Mouse (Mus musculus) 416B (cell line): ENCODE data around the gene Ptrh1.

Source experiments
- DNase-seq: peaks from one replicate; pipeline ENCODE4 v3.0.0; 2011; ENCODE audit warnings: low read depth

Gene Ptrh1

DNA sequence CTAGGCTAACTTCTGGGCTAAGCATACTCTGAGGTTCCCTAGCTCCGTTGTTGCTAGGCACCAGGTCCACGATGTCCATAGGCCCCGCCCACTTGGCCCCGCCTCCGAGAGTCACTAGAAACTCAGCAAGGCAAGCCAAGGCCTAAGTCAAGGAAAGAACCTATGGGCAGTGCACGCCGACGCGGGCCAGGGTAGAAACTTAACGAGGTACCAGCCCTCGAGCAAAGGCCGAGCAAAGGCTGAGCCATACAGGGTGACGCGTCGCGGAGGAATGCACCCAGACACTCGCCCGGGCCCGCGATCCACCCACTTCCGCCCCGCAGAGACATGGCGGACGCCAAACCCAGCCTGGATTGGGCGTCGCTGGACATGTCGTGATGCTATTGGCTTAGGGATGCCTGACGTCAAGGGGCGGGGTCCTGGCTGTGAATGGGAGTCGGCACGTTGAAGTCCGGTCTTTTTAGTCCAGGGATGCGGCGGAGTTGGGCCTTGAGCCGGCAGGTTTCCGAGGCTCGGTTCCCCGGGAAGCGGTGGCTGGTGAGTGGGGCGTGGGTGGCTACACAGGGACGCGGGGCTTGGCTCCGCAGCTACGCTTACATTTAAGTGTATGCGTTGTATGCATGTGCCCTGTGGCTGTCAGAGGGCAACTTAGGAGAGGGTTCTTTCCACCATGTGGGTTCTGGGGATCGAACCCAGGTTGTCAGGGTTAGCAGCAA is at the start of gene Ptrh1, which contains the start of gene Ttc16:
TSS of gene Ptrh1 (plus strand) at position 428 of the 716 bp plus-strand sequence.
TSS of gene Ttc16 (minus strand) at position 275 of the 716 bp plus-strand sequence.
- peak; percentile 98 for DNase-seq

DNA sequence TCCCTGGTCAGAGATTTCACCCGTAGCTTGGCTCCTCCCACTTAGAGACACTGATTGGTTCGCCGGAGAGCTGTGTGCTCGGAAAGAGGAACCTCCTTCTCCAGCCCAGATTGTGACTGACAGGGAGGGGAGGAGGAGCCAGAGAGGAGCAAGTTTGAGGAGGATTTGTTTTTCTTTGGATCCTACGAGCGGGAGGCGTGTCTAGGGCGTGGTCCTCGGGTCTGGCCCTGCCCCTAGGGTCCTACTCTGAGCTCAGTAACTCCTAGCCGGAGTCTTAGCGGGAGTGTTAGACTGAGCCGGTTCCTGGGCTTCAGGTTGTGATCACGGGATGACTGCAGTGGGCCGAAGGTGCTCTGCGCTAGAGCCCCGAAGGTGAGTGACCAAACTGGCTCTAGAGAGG is 48.2 kb upstream of the Ptrh1 start:
- DNase-seq: peak; percentile 99

DNA sequence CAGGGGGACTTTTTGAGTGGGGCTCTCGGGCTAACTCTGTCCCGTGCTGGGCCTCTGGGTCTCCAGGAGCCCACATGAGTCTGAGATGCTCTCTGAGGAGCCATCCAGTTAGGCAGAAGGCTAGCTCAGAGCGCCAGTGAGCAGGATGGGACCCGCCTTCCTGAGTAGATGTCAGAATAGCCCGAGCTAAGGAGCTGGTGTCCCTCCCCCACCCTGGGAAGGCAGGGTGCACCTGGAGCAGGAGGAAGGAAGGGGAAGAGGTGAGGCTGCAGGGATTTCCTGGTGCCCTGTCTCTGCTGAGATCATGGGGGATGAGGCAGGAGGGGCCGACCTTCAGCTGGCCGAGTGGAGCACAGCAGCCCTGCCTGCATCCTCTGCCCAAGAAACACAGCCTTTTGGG is 47.1 kb upstream of the Ptrh1 start:
- DNase-seq: peak; percentile 46

DNA sequence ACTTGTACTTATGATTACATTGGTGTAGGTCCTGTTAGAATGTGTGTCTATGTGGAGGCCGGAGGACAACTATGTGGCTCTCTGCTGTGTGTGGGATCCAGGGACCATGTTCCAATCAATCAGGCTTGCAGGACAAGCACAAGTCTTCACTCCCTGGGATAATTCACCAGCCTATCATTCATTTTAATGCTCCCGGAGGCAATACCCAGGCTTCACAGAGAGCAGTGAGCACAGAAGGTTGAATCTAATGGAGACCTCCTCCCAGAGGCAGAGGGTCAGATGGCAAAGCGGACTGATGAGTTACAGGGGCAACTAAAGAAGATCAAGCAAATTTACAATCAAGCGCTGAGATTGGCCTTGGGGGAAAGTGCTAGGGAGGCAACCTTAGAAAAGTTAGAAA is 46.0 kb upstream of the Ptrh1 start:
- no peak for DNase-seq

DNA sequence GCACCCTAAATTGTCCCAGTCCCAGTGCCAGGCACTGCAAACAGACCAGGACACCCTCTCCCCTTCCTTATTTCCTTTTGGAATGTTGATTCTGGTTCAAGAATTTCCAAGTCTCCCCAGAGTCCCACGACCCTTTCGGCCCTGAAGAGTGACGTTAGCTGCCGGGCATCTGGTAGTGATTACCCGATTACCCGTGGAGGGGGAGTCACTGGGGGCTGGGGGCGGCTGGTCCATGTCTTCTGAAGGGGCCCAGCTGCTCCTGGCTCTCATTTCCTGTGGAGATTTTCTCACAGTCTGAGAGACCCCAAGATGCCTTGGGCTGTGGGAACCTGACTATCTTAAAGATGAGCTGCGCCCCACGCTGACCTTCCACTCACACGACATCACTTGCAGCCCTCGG is 44.7 kb upstream of the Ptrh1 start:
- DNase-seq: no peak

DNA sequence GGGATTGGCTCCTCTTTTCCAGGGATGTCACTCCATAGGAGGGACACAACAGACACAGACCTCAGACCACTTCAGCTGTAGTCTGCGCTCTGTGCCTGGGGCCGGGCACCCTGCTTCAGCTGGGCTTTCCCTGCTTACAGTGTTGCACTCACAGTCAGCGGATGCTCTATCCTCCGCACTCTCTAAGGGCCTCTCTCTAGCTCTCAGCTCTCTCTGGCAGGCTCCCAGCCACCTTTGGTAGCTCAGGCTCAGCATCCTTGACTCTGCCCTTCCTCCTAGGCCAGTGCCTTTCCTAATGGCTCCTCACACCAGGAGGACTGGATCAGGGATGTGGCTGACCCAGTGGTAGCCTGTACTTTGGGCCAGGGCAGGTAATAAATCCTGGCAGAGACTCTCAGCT is 43.7 kb upstream of the Ptrh1 start:
- no peak for DNase-seq

DNA sequence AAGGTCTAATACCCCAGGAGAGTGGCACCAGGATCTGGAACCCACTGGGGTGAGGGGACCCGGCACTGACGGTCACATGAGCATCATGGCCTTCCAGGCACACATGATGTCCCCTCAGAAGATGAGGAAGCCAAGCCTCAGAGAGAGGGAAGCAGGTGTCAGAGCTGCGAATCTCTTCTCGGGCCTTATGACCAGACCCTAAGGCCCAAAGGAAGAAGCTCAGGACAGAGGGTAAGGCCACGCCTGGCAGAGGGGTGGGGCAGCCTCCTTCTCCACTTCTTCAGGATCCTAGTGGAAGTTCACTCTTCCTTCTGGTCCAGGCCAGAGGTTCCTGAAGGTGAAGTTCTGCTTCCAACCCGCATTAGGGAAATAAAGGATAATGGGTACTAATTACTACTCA is 42.9 kb upstream of the Ptrh1 start:
- DNase-seq: no peak

- DNase-seq: no peak
Observed at GRCm38 (mm10) chr2:32734480-32734879, 41.1 kb upstream of the Ptrh1 start.

DNA sequence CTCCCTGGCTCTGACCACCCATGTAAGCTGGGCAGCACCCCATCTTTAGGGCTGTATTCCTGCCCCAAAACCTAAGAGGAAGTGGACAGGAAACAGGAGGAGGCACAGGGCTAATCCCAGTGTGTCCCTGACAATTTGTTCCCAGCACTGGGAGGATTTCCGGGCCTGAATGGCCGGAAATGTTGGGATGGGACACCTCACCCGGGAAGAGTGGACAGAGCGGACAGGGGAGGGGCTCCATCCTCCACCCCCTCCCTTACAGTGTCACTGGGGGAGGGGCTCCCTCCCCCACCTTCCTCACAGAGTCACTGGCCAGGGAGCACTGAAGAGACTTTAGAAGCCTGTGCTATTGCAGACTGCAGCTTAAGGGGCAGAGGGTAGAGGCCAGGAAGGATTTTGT is 40.7 kb upstream of the Ptrh1 start:
- no peak for DNase-seq

DNA sequence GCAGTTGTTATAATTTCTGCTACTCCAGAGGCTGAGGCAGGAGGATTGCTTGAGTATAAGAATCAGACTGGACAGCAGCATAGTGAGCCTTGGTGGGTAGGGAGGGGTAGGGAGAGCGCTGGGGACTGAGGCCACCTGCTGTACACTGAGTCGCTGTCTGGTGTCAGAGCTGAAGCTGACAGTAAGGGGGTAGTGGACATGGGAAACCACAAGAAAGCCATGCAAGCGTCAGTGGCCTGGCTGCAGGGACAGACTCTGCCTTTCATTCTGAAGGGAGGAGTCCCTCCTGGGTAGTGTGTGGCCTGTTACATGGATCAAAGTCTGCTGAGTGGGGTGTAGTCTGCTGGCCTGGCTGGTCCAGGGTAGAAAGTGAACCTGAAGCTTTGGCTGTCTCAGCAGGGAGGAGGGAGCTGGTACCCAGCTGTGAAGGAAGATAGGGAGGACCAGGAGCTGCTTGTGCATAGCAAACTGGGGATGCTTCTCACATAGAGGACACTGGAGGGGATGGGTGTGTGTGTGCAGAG is 39.2 kb upstream of the Ptrh1 start:
- peak; percentile 66 for DNase-seq

DNA sequence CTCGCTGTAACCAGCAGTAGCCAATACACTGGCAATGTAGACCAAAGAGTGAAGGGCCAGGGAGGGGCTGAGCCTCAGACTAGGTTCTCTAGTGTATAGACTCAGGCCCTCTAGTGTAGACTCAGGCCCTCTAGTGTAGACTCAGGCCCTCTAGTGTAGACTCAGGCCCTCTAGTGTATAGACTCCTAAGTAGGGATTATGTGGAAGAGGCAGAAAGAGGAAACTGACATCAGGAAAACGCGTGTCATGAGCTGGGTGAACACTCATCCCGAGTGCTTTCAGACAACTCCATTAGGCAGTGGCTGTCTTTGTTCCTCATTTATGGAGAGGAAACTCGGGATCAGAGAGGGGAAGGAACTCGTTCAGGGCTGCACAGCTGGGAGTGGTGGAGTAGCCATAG is 38.6 kb upstream of the Ptrh1 start:
- peak; percentile 24 for DNase-seq

DNA sequence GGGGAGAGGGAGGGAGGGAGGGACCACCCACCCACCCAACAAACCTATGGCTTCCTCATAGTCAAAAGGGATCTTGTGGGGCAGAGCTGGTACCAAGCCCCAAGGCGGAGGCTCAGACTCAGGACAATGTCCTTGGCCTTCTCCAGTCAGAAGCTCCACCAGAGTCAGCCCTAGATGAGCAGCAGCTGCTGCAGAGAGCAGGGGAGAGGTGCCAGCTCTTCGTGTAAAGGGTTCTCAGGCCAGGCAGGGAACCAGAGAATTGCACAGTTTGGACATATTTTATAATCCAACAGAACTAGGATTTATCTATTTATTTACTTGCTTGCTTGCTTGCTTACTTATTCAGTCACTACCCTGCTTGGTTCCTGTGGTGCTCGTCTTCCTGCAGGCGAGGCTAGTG is 36.3 kb upstream of the Ptrh1 start:
- no peak for DNase-seq

DNA sequence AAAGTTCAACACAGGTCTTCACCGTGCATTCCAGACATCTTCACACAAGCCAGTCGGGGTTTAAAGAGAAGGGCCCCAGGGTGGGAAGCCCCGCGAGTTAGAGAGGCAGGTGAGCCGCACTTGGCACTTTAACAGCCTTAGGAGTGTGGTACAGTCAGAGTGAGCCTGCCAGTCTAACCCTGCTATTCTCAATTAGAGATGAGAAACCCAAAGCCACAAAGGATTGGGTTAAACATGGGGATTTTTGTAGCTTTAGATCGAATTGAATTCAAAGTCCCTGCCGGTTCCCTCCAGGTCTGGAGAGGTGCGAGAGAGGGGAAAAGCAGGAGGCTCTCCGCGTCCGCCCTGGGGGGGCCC is 34.7 kb upstream of the Ptrh1 start, which contains the start of gene 6330409D20Rik:
TSS of gene 6330409D20Rik (minus strand) at position 101 of the 357 bp plus-strand sequence.
- no peak for DNase-seq

GRCm38 (mm10) chr2:32741273-32742172 is 34.1 kb upstream of the Ptrh1 start:
- no peak for DNase-seq

- no peak for DNase-seq
Observed at GRCm38 (mm10) chr2:32742173-32742531, 33.4 kb upstream of the Ptrh1 start.

DNA sequence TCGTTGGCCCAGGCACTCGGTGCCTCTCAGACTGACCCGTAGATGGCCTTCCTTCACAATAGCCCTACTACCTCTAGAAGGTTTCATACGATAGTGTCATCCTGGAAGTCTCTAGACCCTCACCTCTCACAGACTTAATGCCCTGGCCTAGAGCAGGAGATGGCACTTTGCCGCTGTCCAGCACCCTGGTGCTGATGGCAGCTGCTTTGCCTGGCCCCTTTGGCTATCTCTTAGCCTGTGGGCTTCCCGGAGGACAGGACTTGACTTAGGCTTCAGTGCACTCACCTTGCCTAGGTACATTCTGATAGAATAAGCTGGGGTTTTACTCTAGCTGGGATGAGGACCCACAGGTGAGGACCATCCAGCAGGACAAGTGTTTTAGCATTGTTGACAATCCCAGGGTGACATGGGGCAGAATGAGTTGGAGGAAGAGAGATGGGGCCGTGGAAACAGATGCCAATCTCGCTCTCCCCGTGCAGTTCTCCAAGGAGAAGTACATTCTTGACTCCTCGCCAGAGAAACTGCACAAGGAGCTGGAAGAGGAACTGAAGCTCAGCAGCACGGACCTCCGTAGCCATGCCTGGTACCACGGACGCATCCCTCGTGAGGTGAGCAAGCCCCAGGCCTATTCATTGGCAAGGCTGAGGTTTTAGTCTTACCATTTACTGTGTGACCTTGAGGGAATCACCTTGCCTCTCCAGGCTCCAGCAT is 31.2 kb upstream of the Ptrh1 start:
- no peak for DNase-seq

GRCm38 (mm10) chr2:32749082-32749481 is 26.5 kb upstream of the Ptrh1 start:
- no peak for DNase-seq

DNA sequence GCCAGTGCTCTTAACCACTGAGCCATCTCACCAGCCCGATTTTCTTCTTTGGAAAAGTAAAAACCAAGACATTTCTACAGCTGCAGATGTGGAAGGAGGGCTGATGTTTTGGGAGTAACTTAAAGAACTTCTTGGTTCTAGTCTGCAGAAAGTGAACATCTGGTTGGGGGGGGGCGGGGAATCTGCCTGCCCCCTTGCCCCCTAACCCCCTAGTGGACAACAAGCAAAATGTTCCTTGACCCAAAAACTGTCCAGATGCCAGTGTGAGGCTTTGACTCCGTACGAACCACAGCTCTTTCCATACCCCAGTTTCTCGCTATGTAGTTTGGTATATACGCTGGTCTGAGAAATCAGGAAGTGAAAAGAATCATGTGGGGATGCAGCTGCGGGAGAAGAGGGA is 25.4 kb upstream of the Ptrh1 start:
- DNase-seq: no peak

GRCm38 (mm10) chr2:32750887-32751664 is 24.5 kb upstream of the Ptrh1 start:
- DNase-seq: no peak

DNA sequence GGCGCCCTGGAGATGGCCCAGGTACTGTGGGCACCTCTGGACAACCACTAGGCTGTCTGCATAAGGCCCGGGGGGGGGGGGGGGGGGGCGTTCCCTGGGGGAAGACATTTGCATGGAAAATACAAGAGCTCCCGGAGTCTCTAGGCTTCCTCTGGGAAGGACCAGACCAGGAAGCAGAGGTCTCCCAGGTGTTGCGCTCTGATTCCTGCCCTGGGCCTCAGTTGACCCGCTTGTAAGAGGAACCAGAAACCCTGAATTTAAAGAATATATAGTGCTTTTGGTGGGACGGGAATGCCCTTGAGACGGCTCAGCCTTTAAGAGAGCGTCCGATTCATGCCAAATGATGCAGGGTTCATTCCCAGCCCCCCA is 23.9 kb upstream of the Ptrh1 start:
- DNase-seq: no peak

DNA sequence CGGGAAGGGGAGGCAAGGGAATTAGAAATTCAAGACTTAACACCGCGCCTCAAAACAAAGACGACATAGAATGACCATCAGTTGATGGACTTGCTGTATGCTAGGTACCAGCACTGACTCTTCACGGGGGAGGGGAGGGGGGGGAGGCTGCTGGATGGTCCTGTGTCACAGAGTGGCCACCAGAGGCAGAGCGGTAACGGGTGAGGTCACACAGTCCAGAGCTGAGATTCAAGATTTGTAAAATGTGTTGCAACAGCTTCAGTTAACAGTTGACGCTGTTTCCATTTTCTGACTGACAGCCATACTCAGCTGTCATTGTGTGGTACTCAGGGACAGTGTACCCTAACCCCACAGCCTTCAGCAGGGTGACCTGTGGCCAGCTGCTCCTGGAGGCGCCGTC is 23.4 kb upstream of the Ptrh1 start:
- peak; percentile 40 for DNase-seq

GRCm38 (mm10) chr2:32756674-32757055 is 18.9 kb upstream of the Ptrh1 start:
- DNase-seq: no peak
